Mouse (Mus musculus): ENCODE data around the gene Scfd2.

DNA sequence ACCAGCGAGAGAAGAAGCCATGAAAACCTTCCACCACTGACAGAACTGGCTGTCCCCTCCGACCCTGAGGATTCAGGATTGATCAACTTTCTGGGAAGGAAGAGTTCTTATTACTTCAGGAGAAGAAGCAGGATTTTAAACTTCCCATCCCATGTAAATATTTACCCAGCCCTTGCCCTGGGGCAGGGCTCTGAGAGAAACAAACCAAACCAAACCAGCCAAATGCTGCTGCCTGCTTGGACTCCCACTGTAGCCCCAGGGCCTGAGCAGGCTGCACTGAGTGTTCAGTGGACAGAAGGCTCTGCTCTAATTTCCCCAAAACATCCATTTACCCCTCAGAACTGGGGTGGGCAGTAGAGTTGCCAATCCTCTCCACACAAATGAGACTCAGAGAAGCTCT is 280.6 kb downstream of the Scfd2 start:
- TF ChIP-seq EP300 (IDR thresholded peaks at IDR 0.05; ENCODE audit: low read depth) (no peak), CTCF (IDR thresholded peaks at IDR 0.05; ENCODE audit: low read depth) (no peak)

Measured in liver, postnatal 0 days (tissue).